Mouse (Mus musculus) cortical plate, adult 2 months (tissue): ENCODE data around the gene Adgrg2.

Experiments
- CTCF ChIP-seq: fragments of 200-500 bp; IDR thresholded peaks from 2 replicates; pipeline ENCODE4 v1.5.1; 2011; ENCODE audit warnings: mild to moderate bottlenecking, control low read depth, low read length; ENCODE audit not compliant: insufficient read depth; ENCODE audit errors: extremely low read depth
- POLR2A ChIP-seq: fragments of 200-500 bp; IDR thresholded peaks from 2 replicates; pipeline ENCODE4 v1.6.1; 2011; ENCODE audit warnings: mild to moderate bottlenecking, low read length, control low read depth; ENCODE audit not compliant: insufficient read depth; ENCODE audit errors: extremely low read depth

GRCm38 (mm10) chrX:160455686-160456085 is 65.2 kb downstream of the Adgrg2 start:
- no peak for TF ChIP-seq POLR2A
- TF ChIP-seq CTCF, result no peak
